Mouse (Mus musculus) adrenal gland, adult 10 weeks (tissue): ENCODE results near the gene Eps8l3. TPM values are rescaled to one million over a fixed set of nuclear protein-coding genes. Genes with fewer than 3 reads are reported as not detected.

Source experiments
- polyA plus RNA-seq: library from polyadenylated mRNA; stranded (reverse); fragments of 350-450 nt; fragmentation: Illumina TruSeq; extraction: RNeasy Lipid Tissue Mini Kit (QIAGEN cat#74804); gene quantifications from one replicate; pipeline ENCODE4 v1.2.3, GENCODE M21; 2014; ENCODE audit warnings: low read depth, low replicate concordance

The Eps8l3 gene
- not detected for polyA plus RNA-seq

GRCm38 (mm10) chr3:107877005-107877404 is at the start of gene Eps8l3:
Eps8l3 (plus strand) TSS chr3:107877229.

GRCm38 (mm10) chr3:107895720-107896569 is 18.9 kb downstream of the Eps8l3 start, which contains the start of gene Gstm5:
Gstm5 (plus strand) TSS chr3:107895821.

GRCm38 (mm10) chr3:107931670-107932069 is 54.6 kb downstream of the Eps8l3 start, which contains the start of gene Gstm7:
Gstm7 (minus strand) TSS chr3:107931817.

Other genes starting within 250 kb of the Eps8l3 start
- gene Gm10961, start 245.9 kb upstream of the Eps8l3 start, polyA plus RNA-seq = not detected
- 5.0 TPM for gene Strip1, start 245.5 kb upstream of the Eps8l3 start, polyA plus RNA-seq
- 421 TPM for gene Ahcyl1, start 180.7 kb upstream of the Eps8l3 start, polyA plus RNA-seq
- 12.5 TPM for gene Csf1, start 116.8 kb upstream of the Eps8l3 start, polyA plus RNA-seq
- 56.1 TPM for gene Gstm5, start 18.6 kb downstream of the Eps8l3 start, polyA plus RNA-seq
- 18.4 TPM for gene Gstm7, start 54.6 kb downstream of the Eps8l3 start, polyA plus RNA-seq
- gene Gstm6, start 66.5 kb downstream of the Eps8l3 start, polyA plus RNA-seq = 3.8 TPM
- not detected for gene Gstm3, start 92.1 kb downstream of the Eps8l3 start, polyA plus RNA-seq
- 96.4 TPM for gene Gstm2, start 109.2 kb downstream of the Eps8l3 start, polyA plus RNA-seq
- gene Gstm1, start 140.7 kb downstream of the Eps8l3 start, polyA plus RNA-seq = 91.0 TPM
- 5.8 TPM for gene Gstm4, start 167.7 kb downstream of the Eps8l3 start, polyA plus RNA-seq
- gene Ampd2, start 209.4 kb downstream of the Eps8l3 start, polyA plus RNA-seq = 41.3 TPM
- gene Gnat2, start 215.6 kb downstream of the Eps8l3 start, polyA plus RNA-seq = 19.2 TPM